Mouse (Mus musculus): ENCODE results near the gene Arrdc1. TPM values are rescaled to one million over a fixed set of nuclear protein-coding genes. Genes with fewer than 3 reads are reported as not detected.

Gene Arrdc1
- total RNA-seq, 2 experiments from 2014 or later = 9.5 to 13.5 TPM

DNA sequence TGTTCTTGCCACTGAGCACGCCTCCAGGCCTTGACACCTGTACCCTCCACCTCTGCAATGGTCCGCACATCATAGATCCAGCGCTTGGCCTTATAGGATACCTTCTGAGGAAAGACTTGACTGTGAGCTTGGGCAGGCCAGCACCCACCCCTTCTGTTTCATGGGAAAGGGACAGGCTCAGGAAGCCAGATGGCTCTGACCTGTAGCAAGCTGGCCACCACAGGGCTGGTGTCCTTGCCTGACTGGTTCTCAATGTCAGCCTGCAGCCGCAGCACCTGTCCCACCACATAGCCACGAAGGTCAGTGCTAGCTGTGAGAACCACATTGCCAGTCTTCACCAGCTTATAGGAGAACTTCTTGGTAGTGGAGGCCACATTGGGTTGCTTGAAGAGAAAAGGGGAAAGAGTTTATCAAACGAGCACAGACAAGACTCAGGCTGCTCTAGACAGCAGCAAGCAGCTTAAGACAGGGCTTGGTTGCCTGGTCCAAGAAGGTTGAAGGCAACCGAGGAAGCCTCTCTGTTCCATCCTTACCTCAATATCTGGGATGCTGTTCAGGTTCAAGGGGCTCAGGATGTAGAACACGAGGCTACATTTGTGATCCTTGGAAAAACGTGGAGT, 8.6 kb downstream of the Arrdc1 start:
- no peak for DNase-seq (ENCODE audit: extremely low spot score in 1 of 2, low spot score in 1 of 2)

DNA sequence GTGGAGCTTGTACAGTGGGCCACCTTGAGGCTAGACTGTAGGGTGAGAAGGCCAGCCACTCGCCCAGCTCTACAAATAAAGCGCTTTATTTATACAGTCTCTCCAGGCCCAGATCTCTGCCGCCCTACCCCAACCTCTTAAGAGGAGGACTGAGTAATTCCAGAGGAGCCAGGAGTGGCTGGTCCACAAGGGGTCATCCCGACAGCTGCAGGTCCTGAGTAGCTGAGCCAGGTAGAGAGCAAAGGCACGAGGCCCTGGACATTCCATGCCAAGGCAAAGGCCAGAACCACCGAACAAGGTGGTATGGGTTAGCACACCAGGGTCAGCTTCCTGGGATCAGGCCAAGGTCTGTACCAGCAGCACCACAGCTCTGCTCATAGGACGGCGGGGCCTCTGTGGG, 9.8 kb downstream of the Arrdc1 start:
- no peak for DNase-seq (ENCODE audit: extremely low spot score in 1 of 2, low spot score in 1 of 2)

DNA sequence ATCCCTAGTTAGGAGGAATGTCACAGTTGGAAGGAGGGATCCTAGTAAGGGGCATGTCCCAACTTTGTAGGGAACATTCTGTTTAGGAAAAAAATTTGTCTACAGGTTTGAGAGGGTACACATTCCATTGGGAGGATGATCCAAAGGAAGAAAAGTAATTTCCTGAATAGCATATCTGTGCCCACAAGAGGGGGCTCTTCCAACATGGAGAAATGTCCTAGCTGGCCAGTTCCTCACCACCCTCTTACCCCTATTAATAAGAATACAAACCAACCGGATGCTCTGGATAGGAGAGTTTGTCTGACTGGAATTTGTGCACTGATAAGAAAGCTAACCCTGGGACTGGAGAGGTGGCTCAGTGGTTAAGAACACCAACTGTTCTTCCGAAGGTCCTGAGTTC, 11.5 kb downstream of the Arrdc1 start:
- no peak for DNase-seq (ENCODE audit: extremely low spot score in 1 of 2, low spot score in 1 of 2)

DNA sequence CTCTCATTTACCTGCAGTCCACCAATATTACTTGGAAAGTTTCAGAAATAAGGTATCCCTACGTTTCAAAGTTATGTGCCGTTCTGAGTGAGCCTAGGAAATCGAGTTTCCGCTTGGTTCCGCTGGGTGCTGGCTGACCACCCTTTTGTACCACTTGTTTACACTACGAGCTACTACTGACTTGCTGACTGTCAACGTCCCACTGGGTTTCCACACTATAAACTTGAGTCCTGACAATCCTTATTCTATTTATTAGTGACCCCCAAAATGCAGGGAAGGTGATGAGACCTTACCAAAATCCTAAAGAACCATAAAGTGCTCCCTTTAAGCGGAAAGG, 15.2 kb downstream of the Arrdc1 start:
- no peak for DNase-seq (ENCODE audit: extremely low spot score in 1 of 2, low spot score in 1 of 2)

GRCm38 (mm10) chr2:24918930-24919838, 15.9 kb downstream of the Arrdc1 start, which contains the start of gene Ehmt1:
Ehmt1 (minus strand) TSS chr2:24919614.
- DNase-seq (ENCODE audit: extremely low spot score in 1 of 2, low spot score in 1 of 2) = peak; percentile 83 to 89

DNA sequence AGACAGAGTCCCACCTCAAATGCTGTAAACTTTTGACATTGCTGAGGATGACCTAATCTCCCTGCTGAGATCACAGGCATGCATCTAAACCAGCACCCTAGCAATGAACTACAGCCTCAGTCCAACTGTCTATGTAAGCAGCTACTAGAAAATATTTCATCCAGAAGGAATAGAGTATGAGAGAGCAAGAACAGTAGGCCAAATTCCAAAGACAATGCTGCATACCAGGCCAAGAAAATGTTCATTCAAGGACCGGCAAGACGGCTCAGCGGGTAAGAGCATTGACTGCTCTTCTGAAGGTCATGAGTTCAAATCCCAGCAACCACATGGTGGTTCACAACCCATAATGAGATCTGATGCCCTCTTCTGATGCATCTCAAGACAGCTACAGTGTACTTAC, 20.3 kb downstream of the Arrdc1 start:
- DNase-seq (ENCODE audit: extremely low spot score in 1 of 2, low spot score in 1 of 2) = no peak

GRCm38 (mm10) chr2:24912589-24912988, 22.5 kb downstream of the Arrdc1 start:
- DNase-seq (ENCODE audit: extremely low spot score in 1 of 2, low spot score in 1 of 2) = no peak

GRCm38 (mm10) chr2:24912189-24912588, 22.9 kb downstream of the Arrdc1 start:
- DNase-seq (ENCODE audit: extremely low spot score in 1 of 2, low spot score in 1 of 2) = no peak

- no peak for DNase-seq (ENCODE audit: extremely low spot score in 1 of 2, low spot score in 1 of 2)
These were observed 24.6 kb downstream of the Arrdc1 start for GRCm38 (mm10) chr2:24910481-24910880.

GRCm38 (mm10) chr2:24905653-24906155, 29.3 kb downstream of the Arrdc1 start:
- DNase-seq (ENCODE audit: extremely low spot score in 1 of 2, low spot score in 1 of 2) = no peak

DNA sequence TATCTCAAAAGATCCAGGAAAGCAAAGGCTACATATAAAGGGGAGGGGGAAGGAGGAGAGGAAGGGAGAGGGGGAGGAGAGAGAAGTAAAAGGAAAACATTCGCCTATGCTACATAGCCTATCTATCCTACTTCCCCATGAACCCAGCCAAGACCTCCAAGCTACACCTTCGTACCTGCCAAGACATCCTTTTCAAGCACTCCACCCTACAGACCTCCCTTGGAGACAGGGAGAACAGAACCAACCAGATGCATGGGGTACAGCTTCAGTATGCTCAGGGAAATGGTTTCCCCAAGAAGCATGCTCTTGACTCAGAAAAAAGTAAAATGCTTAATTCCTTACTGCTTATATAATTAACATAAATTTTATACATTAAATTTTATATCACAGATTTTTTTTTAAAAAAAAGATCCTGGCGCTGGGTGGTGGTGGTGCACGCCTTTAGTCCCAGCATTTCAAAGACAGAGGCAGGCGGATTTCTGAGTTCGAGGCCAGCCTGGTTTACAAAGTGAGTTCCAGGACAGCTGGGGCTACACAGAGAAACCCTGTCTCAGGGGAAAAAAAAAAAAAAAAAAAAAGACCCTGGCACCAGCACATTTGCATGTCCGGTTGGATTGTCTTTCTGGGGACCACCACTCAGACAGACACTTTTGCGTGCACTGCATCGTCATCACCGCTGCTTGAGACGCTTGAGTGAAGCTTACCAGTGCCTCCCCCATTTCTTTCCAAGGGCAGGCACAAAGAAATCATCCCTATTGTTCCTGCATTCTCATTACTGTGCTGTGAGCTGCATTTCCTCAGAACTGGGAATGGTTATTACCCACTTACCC, 30.0 kb downstream of the Arrdc1 start:
- DNase-seq (ENCODE audit: extremely low spot score in 1 of 2, low spot score in 1 of 2) = no peak

GRCm38 (mm10) chr2:24902999-24903398, 32.1 kb downstream of the Arrdc1 start:
- DNase-seq (ENCODE audit: extremely low spot score in 1 of 2, low spot score in 1 of 2) = no peak

GRCm38 (mm10) chr2:24901055-24901454, 34.0 kb downstream of the Arrdc1 start:
- no peak for DNase-seq (ENCODE audit: extremely low spot score in 1 of 2, low spot score in 1 of 2)

- no peak for DNase-seq (ENCODE audit: extremely low spot score in 1 of 2, low spot score in 1 of 2)
These were observed 35.8 kb downstream of the Arrdc1 start for GRCm38 (mm10) chr2:24899292-24899691.

GRCm38 (mm10) chr2:24896761-24897160, 38.3 kb downstream of the Arrdc1 start:
- DNase-seq (ENCODE audit: extremely low spot score in 1 of 2, low spot score in 1 of 2) = no peak

- DNase-seq (ENCODE audit: extremely low spot score in 1 of 2, low spot score in 1 of 2) = no peak
These were observed 40.8 kb downstream of the Arrdc1 start for GRCm38 (mm10) chr2:24894211-24894610.

- DNase-seq (ENCODE audit: extremely low spot score in 1 of 2, low spot score in 1 of 2) = no peak
These were observed 42.7 kb downstream of the Arrdc1 start for GRCm38 (mm10) chr2:24892318-24892717.

GRCm38 (mm10) chr2:24890541-24891447, 44.3 kb downstream of the Arrdc1 start:
- DNase-seq (ENCODE audit: extremely low spot score in 1 of 2, low spot score in 1 of 2) = no peak

DNA sequence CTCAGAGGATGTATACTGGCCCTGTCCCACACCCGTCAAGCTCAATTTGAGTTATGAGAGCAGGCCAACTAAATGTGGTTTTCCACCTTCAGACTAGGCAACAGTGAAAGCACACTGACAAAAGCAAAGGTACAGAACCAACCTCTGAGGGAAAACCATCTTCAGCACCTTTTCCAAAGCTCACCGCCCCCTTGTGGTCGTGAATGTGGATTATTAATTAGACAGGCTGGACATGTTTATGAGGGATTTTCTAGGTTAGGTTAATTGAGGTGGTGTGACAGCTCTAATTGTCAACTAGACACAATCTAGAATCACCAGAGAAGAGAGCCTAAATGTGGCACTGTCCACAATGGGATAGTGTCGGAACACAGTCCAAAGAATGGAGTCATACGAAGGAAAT, 46.2 kb downstream of the Arrdc1 start:
- DNase-seq (ENCODE audit: extremely low spot score in 1 of 2, low spot score in 1 of 2) = no peak

GRCm38 (mm10) chr2:24880686-24881085, 54.4 kb downstream of the Arrdc1 start:
- DNase-seq (ENCODE audit: extremely low spot score in 1 of 2, low spot score in 1 of 2) = no peak

Measured in layer of hippocampus, postnatal 25 days (tissue).